Mouse (Mus musculus) embryonic facial prominence, embryonic 15.5 days (tissue): ENCODE data around the gene Cnih4. TPM values are rescaled to one million over a fixed set of nuclear protein-coding genes. Genes with fewer than 3 reads are reported as not detected.

Source experiments
- ATAC-seq: fragments of 200-750 bp; cut with Nextera tagmentation; 2 replicates; pipeline ENCODE4 v1.8.0; 2017; ENCODE audit warnings: low read depth, moderate TSS enrichment; ENCODE audit not compliant: insufficient number of reproducible peaks, low FRiP score, low TSS enrichment
- H3K27ac ChIP-seq: fragments of 300-500 bp; sonication (generic); replicated peaks from 2 replicates; pipeline ENCODE4 v1.5.1; 2015; ENCODE audit warnings: mild to moderate bottlenecking, inconsistent platforms
- H3K27me3 ChIP-seq: fragments of 300-500 bp; sonication (generic); 2 replicates; pipeline ENCODE4 v1.6.1; 2015; ENCODE audit warnings: inconsistent platforms
- H3K36me3 ChIP-seq: fragments of 300-500 bp; sonication (generic); 2 replicates; pipeline ENCODE4 v1.6.1; 2015; ENCODE audit warnings: mild to moderate bottlenecking, inconsistent platforms
- H3K4me1 ChIP-seq: fragments of 300-500 bp; sonication (generic); 2 replicates; pipeline ENCODE4 v1.6.1; 2015; ENCODE audit warnings: inconsistent platforms
- H3K4me2 ChIP-seq: fragments of 300-500 bp; sonication (generic); replicated peaks from 2 replicates; pipeline ENCODE4 v1.6.1; 2015; ENCODE audit warnings: mild to moderate bottlenecking, inconsistent platforms
- H3K4me3 ChIP-seq: fragments of 300-500 bp; sonication (generic); replicated peaks from 2 replicates; pipeline ENCODE4 v1.5.1; 2015; ENCODE audit warnings: mild to moderate bottlenecking, inconsistent platforms
- H3K9ac ChIP-seq: fragments of 300-500 bp; sonication (generic); 2 replicates; pipeline ENCODE4 v1.6.1; 2015; ENCODE audit warnings: inconsistent platforms
- H3K9me3 ChIP-seq: fragments of 300-500 bp; sonication (generic); replicated peaks from 2 replicates; pipeline ENCODE4 v1.6.1; 2016; ENCODE audit warnings: inconsistent platforms
- WGBS: fragments of 180-500 bp; shearing (Covaris S2); methylation state at CpG from one replicate; pipeline ENCODE4 v1.1.7; 2015; 5-methylcytosine and 5-hydroxymethylcytosine counted together
- polyA plus RNA-seq: library from polyadenylated mRNA; unstranded; fragments of >200 nt; fragmentation: Nextera tagmentation; extraction: Ambion mirVana; gene quantifications from 2 replicates; pipeline ENCODE4 v1.2.1, GENCODE M21; 2015

Cnih4 gene
- polyA plus RNA-seq, 1 experiment from 2014 or later, result 109 TPM

- ATAC-seq, result no peak
- peaks cover 14% of the 10 kb centered on the region for H3K4me1 ChIP-seq
- no peak overlapping the region for H3K4me2 ChIP-seq
- no peak overlapping the region for H3K4me3 ChIP-seq
- no peak overlapping the region for H3K27ac ChIP-seq
- 76% methylated on average over 3 of the region's 3 CpGs for WGBS
- no peaks in the 10 kb centered on the region for H3K27me3 ChIP-seq
- no peaks in the 10 kb centered on the region for H3K9me3 ChIP-seq
- peaks cover 7% of the 10 kb centered on the region; the same call in 1 of the 2 replicates for H3K36me3 ChIP-seq
- no peak overlapping the region for H3K9ac ChIP-seq
These were observed 5.0 kb downstream of the Cnih4 start for GRCm38 (mm10) chr1:181149373-181150017.

- H3K27ac ChIP-seq, result no peak overlapping the region
- H3K27me3 ChIP-seq, result no peaks in the 10 kb centered on the region
- H3K36me3 ChIP-seq, result peaks cover 16% of the 10 kb centered on the region; the same call in 1 of the 2 replicates
- no peak overlapping the region for H3K9ac ChIP-seq
- H3K4me1 ChIP-seq, result peaks cover 12% of the 10 kb centered on the region
- H3K4me3 ChIP-seq, result peak overlapping the region; percentile 67; the same call in 1 of the 2 replicates
- WGBS, result 68% methylated on average over 3 of the region's 3 CpGs
- no peaks in the 10 kb centered on the region for H3K9me3 ChIP-seq
- no peak for ATAC-seq
- peak overlapping the region; percentile 55; the same call in 1 of the 2 replicates for H3K4me2 ChIP-seq
These were observed 5.9 kb downstream of the Cnih4 start for GRCm38 (mm10) chr1:181150431-181150826.

- Histone ChIP-seq H3K4me3 (peak overlapping the region; percentile 67), H3K27ac (peak overlapping the region; percentile 89), H3K4me2 (peak overlapping the region; percentile 55), H3K9ac (peak overlapping the region; percentile 81), H3K4me1 (peaks cover 10% of the 10 kb centered on the region), H3K36me3 (peaks cover 16% of the 10 kb centered on the region; the same call in 1 of the 2 replicates), H3K9me3 (no peaks in the 10 kb centered on the region), H3K27me3 (no peaks in the 10 kb centered on the region)
- under 1% methylated on average over 59 of the region's 59 CpGs for WGBS
- ATAC-seq, result peak; percentile 88
These were observed 6.5 kb downstream of the Cnih4 start for GRCm38 (mm10) chr1:181150827-181151534.

- H3K4me1 ChIP-seq, result peaks cover 10% of the 10 kb centered on the region
- 24% methylated on average over 5 of the region's 5 CpGs for WGBS
- H3K27ac ChIP-seq, result peak overlapping the region; percentile 89; the same call in 1 of the 2 replicates
- no peak for ATAC-seq
- peak overlapping the region; percentile 55 for H3K4me2 ChIP-seq
- no peaks in the 10 kb centered on the region for H3K9me3 ChIP-seq
- no peaks in the 10 kb centered on the region for H3K27me3 ChIP-seq
- peak overlapping the region; percentile 67 for H3K4me3 ChIP-seq
- H3K9ac ChIP-seq, result peak overlapping the region; percentile 81
- H3K36me3 ChIP-seq, result peaks cover 16% of the 10 kb centered on the region; the same call in 1 of the 2 replicates
These were observed 7.0 kb downstream of the Cnih4 start for GRCm38 (mm10) chr1:181151541-181151940.

GRCm38 (mm10) chr1:181167816-181168215 is 23.3 kb downstream of the Cnih4 start:
- H3K36me3 ChIP-seq, result peaks cover 63% of the 10 kb centered on the region

GRCm38 (mm10) chr1:181168377-181168776 is 23.9 kb downstream of the Cnih4 start:
- H3K36me3 ChIP-seq, result peaks cover 58% of the 10 kb centered on the region

More at GRCm38 (mm10) chr1:181167816-181168215, 23.3 kb downstream of the Cnih4 start:
- no peak for ATAC-seq
- WGBS, result 78% methylated on average over 2 of the region's 2 CpGs
- Histone ChIP-seq H3K9ac (no peak overlapping the region), H3K4me1 (no peaks in the 10 kb centered on the region), H3K27me3 (no peaks in the 10 kb centered on the region), H3K27ac (no peak overlapping the region), H3K4me2 (no peak overlapping the region), H3K9me3 (no peaks in the 10 kb centered on the region), H3K4me3 (no peak overlapping the region)

GRCm38 (mm10) chr1:181170210-181170609 is 25.7 kb downstream of the Cnih4 start:
- no peaks in the 10 kb centered on the region for H3K27me3 ChIP-seq
- H3K4me3 ChIP-seq, result no peak overlapping the region
- H3K36me3 ChIP-seq, result peaks cover 49% of the 10 kb centered on the region
- H3K9me3 ChIP-seq, result no peaks in the 10 kb centered on the region
- H3K9ac ChIP-seq, result no peak overlapping the region
- H3K4me1 ChIP-seq, result no peaks in the 10 kb centered on the region
- H3K27ac ChIP-seq, result no peak overlapping the region; the same call in 1 of the 2 replicates
- 72% methylated on average over 8 of the region's 8 CpGs for WGBS
- ATAC-seq, result no peak
- H3K4me2 ChIP-seq, result no peak overlapping the region

More at GRCm38 (mm10) chr1:181168377-181168776, 23.9 kb downstream of the Cnih4 start:
- ATAC-seq, result no peak
- WGBS, result 77% methylated on average over 3 of the region's 3 CpGs
- Histone ChIP-seq H3K4me2 (no peak overlapping the region), H3K4me3 (no peak overlapping the region), H3K27me3 (no peaks in the 10 kb centered on the region), H3K27ac (no peak overlapping the region), H3K9me3 (no peaks in the 10 kb centered on the region), H3K4me1 (no peaks in the 10 kb centered on the region), H3K9ac (no peak overlapping the region)

GRCm38 (mm10) chr1:181188925-181189324 is 44.4 kb downstream of the Cnih4 start:
- no peak for ATAC-seq
- no peak overlapping the region for H3K27ac ChIP-seq
- H3K9ac ChIP-seq, result no peak overlapping the region
- 86% methylated on average over 4 of the region's 4 CpGs for WGBS
- no peak overlapping the region for H3K4me2 ChIP-seq
- peaks cover 72% of the 10 kb centered on the region for H3K36me3 ChIP-seq
- no peaks in the 10 kb centered on the region for H3K9me3 ChIP-seq
- no peaks in the 10 kb centered on the region for H3K27me3 ChIP-seq
- no peak overlapping the region for H3K4me3 ChIP-seq
- no peaks in the 10 kb centered on the region for H3K4me1 ChIP-seq

- no peak overlapping the region for H3K27ac ChIP-seq
- H3K4me3 ChIP-seq, result no peak overlapping the region
- no peaks in the 10 kb centered on the region for H3K27me3 ChIP-seq
- no peak for ATAC-seq
- H3K36me3 ChIP-seq, result peaks cover 76% of the 10 kb centered on the region
- WGBS, result 92% methylated on average over 4 of the region's 4 CpGs
- no peak overlapping the region for H3K9ac ChIP-seq
- no peaks in the 10 kb centered on the region for H3K4me1 ChIP-seq
- H3K4me2 ChIP-seq, result no peak overlapping the region
- H3K9me3 ChIP-seq, result no peaks in the 10 kb centered on the region
These were observed 55.0 kb downstream of the Cnih4 start for GRCm38 (mm10) chr1:181199446-181199845.

- WGBS, result 9% methylated on average over 4 of the region's 4 CpGs
- H3K27me3 ChIP-seq, result no peaks in the 10 kb centered on the region
- peaks cover 18% of the 10 kb centered on the region for H3K4me1 ChIP-seq
- peak overlapping the region; percentile 89 for H3K4me3 ChIP-seq
- no peaks in the 10 kb centered on the region for H3K9me3 ChIP-seq
- peak overlapping the region; percentile 79 for H3K4me2 ChIP-seq
- H3K27ac ChIP-seq, result peak overlapping the region; percentile 92; the same call in 1 of the 2 replicates
- H3K9ac ChIP-seq, result peak overlapping the region; percentile 96; the same call in 1 of the 2 replicates
- ATAC-seq, result no peak
- peaks cover 6% of the 10 kb centered on the region; the same call in 1 of the 2 replicates for H3K36me3 ChIP-seq
These were observed 65.7 kb downstream of the Cnih4 start for GRCm38 (mm10) chr1:181210147-181210546.
